Mouse (Mus musculus): ENCODE measurements around the gene Cope.

Cope gene

DNA sequence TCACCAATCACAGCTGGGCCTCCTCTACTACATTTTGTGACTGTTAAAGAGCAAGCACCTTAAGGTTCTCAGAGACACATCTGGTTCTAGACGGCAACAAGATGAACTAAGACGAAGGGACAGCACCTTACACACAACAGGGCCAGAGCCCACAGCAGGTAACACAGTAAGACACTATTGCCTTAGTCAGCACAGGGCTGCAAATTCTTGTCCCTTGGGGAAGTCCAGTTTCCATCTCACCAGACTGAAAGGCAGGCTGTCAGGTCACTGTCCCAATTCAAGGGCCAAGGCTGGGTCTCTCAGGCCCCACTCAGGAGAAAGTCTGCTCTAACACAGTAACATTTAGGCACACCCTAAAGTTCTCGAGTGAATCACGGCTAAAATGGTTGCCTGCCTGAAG lies 45.1 kb downstream of the Cope start:
- no peak for DNase-seq (ENCODE audit: low read depth, low spot score)

DNA sequence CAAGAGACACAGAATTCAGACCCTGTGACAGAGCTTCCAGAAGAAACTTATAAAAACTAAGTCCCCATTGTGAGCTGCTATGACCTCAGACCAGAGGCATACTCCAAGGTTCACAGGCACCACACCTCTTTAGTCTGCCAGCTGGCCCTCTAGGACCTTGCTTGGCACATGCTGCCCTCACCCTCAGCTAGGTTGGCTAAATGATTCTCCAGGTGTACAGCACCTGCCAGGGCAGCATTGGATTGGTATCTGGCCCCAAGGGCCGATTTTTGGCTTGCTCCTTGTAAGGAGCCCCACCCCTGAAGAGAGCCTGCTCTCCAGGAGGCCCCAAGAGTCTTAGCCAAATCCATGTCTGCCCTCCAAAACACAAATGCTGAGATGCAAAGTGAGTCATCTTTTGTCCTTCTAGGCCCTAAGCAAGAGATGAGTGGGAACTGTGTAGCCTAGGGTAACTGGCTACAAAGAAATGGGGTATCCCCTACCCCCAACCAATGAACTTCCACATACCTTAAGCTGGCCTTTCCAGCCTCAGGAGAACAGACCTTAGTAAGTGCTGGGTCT lies 45.6 kb downstream of the Cope start:
- peak; percentile 31 for DNase-seq (ENCODE audit: low read depth, low spot score)

DNA sequence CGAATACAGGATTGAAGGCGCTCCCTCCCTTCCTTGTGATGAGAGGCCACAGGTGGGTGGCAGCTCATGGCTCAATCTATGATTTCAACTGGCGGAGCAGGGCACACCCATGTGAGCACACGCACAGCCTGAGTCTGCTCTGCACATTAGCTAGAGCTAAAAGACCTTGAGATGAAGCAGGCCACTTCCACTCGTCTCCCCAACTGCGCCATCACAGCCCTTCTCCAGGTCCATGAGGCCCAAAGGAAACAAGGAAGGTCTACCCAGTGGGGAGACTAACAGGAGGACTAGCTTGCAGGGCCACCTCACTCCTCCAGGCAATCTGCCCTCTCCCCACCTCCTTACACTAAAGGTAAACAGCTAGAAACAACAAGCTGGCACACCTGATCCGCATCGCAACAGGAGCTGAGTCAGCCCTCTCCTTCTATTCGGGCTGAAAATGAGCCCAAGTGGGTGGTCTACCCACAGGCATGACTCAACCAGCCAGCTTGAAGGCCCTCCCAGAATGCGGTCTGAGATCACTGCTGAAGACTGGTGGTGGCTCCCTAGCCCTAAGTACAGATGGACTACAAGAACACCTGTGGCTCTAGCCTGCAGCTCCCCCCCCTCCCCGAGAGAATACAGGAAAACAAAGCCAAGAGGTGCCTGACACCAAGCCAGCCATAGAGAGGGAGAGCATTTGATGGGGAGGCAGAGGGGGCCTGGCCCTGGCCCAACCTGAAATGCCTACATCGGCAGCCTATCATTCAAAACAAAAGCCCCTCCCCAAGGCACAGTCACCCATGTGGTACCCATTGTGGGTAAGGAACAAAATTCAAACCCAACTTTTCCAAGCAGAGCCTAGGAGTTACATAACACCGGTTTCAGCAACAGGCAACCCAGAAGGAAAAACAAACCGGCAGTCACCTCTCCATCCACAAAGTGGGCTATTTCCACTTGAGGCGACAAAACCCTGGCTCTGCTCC lies 49.0 kb downstream of the Cope start:
- DNase-seq (ENCODE audit: low read depth, low spot score) = peak; percentile 85

DNA sequence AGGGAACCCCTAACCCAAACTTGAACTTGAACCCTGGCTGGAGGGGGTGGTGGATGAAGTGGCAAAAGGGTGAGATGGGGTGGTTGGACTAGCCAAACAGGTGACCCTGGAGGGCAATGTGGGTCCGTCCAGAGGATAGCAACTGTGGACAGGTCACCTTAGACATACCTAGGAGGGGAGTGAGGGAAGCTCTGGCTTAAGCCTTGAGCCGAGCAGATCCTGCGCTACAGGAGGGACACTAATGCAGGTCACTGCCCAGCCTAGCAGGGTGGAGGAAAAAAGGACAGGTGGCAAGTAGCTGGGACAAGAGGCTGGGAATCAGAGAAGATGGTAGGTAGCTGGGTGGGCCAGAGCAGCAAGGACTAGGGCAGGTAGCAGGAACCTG lies 49.7 kb downstream of the Cope start:
- no peak for DNase-seq (ENCODE audit: low read depth, low spot score)

DNA sequence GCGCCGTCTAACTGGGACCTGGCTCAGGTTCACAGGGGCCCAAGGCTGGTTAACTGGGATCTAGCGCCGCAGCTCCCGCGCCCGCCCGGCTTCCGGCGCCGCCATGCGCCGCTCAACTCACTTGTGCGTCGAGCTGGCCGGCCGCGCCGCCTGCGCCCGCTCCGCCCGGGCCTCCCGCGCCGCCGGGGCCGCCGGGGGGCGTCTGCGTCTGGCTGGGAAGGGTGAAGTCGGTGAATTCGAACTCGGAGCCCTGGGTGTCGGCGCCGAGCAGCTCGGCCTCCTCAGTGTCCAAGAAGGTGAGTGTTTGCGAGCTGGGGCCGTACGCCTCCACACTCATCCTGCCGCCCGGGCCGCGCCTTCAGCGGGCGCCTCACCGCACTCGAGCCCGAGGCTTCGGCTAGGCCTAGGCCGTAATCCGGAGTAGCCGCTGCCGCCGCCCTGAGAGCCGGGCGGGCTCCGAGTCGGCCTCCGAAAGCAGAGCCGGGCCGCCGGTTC lies 50.4 kb downstream of the Cope start:
- DNase-seq (ENCODE audit: low read depth, low spot score) = peak; percentile 39

DNA sequence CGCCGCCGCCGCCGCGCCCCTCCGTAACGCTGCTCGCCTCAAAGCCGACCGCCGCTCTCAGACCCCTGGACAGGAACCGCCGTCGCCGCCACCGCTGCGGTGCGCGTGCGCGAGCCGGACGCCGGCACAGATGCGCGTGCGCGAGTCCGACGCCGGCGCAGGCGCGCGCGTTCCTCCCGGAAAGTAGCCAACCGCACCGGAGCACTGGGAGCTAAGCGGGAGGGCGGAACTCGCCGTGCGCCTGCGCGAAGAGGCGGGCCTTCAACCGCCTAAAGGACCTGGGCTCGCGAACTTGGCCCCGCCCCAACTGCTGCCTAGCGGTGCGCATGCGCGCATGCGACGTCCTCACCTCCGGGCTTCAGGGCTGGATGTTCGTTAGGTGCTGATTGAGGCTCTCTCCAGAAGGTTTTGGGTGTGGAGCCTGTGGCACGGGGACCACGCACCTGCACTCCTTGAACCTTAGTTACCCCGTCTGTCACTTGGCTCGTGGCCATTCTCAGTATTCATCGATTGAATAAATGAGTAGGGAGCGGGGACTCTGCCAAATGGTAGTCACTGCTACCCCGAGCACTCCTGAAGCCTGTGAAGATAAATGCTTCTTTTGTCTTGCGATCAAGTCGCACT lies 51.0 kb downstream of the Cope start, which contains the start of gene Upf1:
Gene Upf1, minus strand, starts transcription at position 85 of the 624 bp plus-strand sequence.
- DNase-seq (ENCODE audit: low read depth, low spot score) = peak; percentile 99

DNA sequence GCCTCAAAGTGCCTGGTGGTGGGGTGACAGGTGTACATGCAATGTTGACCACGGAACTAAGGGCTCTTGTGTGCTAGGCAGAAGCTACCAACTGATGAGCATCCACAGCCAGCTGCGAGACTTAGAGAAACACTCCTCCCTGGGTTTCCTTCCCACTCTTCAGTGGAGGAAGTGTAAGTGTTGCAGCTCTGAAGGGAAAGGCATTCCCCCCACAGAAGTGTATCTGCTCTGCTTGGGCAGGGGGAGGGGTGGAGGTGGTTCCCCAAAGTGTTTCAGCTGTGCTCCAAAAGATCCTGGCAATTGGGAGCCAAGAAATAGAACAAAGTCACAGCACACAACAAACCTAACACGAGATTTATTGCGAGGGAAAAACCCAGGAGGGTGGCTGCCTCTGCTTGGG lies 51.7 kb downstream of the Cope start:
- peak; percentile 85 for DNase-seq (ENCODE audit: low read depth, low spot score)

DNA sequence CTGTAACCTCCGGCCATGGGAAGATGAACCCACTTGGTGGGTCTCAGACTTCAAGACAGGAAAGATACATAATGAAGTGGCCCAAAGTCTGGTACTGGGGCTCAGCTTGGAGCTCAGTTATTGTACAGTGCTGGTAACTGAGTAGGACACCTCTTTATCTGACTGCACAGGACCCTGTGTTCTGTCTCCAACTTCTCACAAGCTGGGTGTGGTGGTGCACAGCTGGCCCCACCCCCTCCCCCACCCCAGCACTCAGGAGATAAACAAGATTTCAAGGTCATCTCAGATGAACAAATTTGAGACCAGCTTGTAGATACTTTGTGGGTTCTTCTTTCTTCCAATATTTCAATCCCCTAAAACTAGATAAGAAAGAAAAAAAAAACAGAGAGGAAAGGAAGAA lies 53.8 kb downstream of the Cope start:
- DNase-seq (ENCODE audit: low read depth, low spot score) = no peak

DNA sequence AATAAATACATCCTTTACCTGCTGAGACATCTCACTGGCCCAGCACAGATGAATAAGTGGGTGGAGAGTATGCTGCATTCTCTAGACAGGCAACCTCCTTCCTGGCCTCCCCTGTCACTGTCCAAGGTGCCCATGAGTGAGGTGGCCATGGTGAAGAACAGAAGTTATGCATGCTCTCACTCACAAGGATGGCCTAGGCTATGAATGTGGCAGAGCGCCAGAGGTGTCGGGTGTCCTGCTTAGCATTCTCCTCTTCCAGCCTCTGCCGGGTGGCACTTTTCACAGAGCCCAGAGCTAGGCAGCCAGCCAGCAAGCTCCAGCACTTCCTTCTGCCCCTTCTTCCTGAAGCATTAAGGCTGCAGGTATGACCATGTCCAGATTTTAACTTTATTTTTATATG lies 57.1 kb downstream of the Cope start:
- no peak for DNase-seq (ENCODE audit: low read depth, low spot score)

DNA sequence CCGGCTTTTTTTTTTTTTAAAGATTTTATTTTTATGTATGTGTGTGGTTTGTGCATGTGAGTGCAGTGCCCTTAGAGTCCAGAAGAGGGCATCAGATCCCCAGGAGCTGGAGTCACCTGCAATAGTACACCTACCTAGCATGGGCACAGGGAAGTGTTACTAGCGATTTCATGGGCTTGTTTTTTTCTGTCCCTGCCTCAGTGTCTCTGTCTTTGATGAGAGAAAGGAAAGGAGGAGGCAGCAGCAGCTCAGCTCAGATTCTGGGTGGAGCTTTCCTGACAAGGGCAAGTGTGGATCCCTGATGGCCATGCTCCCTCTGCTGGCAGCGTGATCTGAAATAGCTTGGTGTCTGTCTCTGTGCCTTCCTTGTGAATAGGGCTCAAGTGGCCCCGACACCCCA lies 58.5 kb downstream of the Cope start:
- DNase-seq (ENCODE audit: low read depth, low spot score) = no peak

DNA sequence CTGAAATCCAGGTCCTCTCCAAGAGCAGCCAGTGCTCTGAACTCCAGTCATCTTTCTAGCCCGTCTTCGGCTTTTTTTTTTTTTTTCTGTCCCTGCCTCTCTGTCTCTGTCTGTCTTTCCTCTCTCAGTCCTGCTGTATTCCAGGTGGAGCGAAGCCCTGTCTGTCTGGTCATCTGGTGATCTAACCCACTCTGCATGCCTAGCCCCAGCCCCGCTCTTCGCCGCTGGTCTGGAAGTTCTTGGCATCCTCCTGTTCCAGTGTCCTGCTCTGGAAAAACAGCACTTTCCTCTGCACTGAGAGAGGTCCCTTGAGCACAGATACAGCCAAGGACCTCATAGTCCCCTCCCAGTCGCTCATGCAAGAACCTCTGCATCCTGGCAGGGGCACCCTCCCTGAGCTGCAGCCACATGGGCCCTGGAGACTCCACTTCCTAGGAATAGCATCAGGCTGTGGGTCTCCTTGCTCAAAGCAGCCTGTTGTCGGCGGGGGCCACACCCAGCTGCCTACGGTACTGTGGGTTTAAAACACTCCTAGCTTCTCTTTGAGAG lies 59.2 kb downstream of the Cope start:
- DNase-seq (ENCODE audit: low read depth, low spot score) = no peak
